Mouse (Mus musculus) neural tube, embryonic 15.5 days (tissue): ENCODE data around the gene Dlec1. TPM values are rescaled to one million over a fixed set of nuclear protein-coding genes. Genes with fewer than 3 reads are reported as not detected.

Experiments used
- ATAC-seq: fragments of 200-750 bp; cut with Nextera tagmentation; 2 replicates; pipeline ENCODE4 v1.8.0; 2017; ENCODE audit warnings: mild to moderate bottlenecking, moderate TSS enrichment, moderate library complexity; ENCODE audit not compliant: low FRiP score
- H3K27ac ChIP-seq: fragments of 300-500 bp; sonication (generic); replicated peaks from 2 replicates; pipeline ENCODE4 v1.5.1; 2015; ENCODE audit warnings: mild to moderate bottlenecking, inconsistent platforms
- H3K27me3 ChIP-seq: fragments of 300-500 bp; sonication (generic); replicated peaks from 2 replicates; pipeline ENCODE4 v1.6.1; 2015; ENCODE audit warnings: inconsistent platforms
- H3K36me3 ChIP-seq: fragments of 300-500 bp; sonication (generic); 2 replicates; pipeline ENCODE4 v1.6.1; 2015; ENCODE audit warnings: inconsistent platforms
- H3K4me1 ChIP-seq: fragments of 300-500 bp; sonication (generic); 2 replicates; pipeline ENCODE4 v1.6.1; 2015; ENCODE audit warnings: inconsistent platforms
- H3K4me2 ChIP-seq: fragments of 300-500 bp; sonication (generic); 2 replicates; pipeline ENCODE4 v1.6.1; 2015; ENCODE audit warnings: inconsistent platforms, mild to moderate bottlenecking, moderate library complexity
- H3K4me3 ChIP-seq: fragments of 300-500 bp; sonication (generic); replicated peaks from 2 replicates; pipeline ENCODE4 v1.5.1; 2015; ENCODE audit warnings: mild to moderate bottlenecking, inconsistent platforms
- H3K9ac ChIP-seq: fragments of 300-500 bp; sonication (generic); replicated peaks from 2 replicates; pipeline ENCODE4 v1.6.1; 2015; ENCODE audit warnings: mild to moderate bottlenecking, inconsistent platforms
- H3K9me3 ChIP-seq: fragments of 300-500 bp; sonication (generic); replicated peaks from 2 replicates; pipeline ENCODE4 v1.6.1; 2016; ENCODE audit warnings: inconsistent platforms
- WGBS: fragments of 180-500 bp; shearing (Covaris S2); methylation state at CpG from one replicate; pipeline ENCODE4 v1.1.7; 2015; ENCODE audit warnings: mixed read lengths; 5-methylcytosine and 5-hydroxymethylcytosine counted together
- polyA plus RNA-seq: library from polyadenylated mRNA; unstranded; fragments of >200 nt; fragmentation: Nextera tagmentation; extraction: Ambion mirVana; gene quantifications from 2 replicates; pipeline ENCODE4 v1.2.1, GENCODE M21; 2015

Gene Dlec1
- polyA plus RNA-seq: 1.4 and 1.6 TPM in 2 replicates

DNA sequence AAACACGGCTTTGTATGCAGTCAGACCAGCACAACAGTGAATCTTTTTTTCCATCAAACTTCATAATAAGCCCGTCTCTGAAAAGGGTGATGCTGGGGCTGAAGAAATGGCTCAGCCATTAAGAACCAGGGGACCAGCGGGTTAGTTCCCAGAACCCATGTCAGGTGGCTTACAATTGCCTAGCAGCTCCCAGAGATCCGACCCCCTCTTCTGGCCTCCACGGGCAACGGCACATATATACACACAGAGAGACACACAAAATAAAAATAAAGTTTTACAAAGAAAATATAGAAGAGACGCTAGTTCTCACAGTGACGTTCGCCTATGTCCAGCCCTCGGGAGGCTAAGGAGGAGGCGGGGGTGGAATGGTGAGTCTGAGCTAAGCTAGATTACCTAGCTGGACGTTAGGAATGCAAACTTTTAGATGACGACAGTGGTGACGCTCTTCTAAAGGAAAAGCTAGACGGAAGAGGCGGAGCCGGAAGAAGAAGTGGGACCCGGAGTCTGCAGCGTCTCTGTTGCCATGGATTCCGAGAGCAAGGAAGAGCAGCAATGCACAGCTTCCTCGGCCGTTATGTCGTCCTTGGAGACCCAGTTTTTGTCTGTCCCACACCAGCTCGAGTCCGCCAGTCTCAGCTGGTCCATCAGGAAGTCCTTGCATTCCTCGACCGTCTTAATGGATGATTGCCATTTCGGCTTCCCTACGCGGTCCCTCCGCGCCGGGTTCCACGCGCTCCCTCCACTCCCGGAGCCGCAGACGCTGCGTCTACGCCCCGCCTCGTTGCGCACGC lies at the start of gene Dlec1:
Gene Dlec1, plus strand, starts transcription at position 487 of the 791 bp plus-strand sequence.
- 3% methylated on average over 44 of the region's 44 CpGs for WGBS
- peak within 1 kb of the TSS; percentile 69 for H3K4me3 ChIP-seq
- H3K9ac ChIP-seq: peak within 1 kb of the TSS; percentile 55
- H3K36me3 ChIP-seq: no peaks in the 10 kb centered on the region
- H3K4me2 ChIP-seq: peak within 1 kb of the TSS; percentile 87
- H3K4me1 ChIP-seq: peaks cover 14% of the 10 kb centered on the region
- no peak within 1 kb of the TSS; the same call in 1 of the 2 replicates for H3K27ac ChIP-seq
- no peaks in the 10 kb centered on the region for H3K9me3 ChIP-seq
- ATAC-seq: peak; percentile 89
- 0 out of 2 replicates have a peak, but pooled peaks cover 6% of the 10 kb centered on the region for H3K27me3 ChIP-seq

DNA sequence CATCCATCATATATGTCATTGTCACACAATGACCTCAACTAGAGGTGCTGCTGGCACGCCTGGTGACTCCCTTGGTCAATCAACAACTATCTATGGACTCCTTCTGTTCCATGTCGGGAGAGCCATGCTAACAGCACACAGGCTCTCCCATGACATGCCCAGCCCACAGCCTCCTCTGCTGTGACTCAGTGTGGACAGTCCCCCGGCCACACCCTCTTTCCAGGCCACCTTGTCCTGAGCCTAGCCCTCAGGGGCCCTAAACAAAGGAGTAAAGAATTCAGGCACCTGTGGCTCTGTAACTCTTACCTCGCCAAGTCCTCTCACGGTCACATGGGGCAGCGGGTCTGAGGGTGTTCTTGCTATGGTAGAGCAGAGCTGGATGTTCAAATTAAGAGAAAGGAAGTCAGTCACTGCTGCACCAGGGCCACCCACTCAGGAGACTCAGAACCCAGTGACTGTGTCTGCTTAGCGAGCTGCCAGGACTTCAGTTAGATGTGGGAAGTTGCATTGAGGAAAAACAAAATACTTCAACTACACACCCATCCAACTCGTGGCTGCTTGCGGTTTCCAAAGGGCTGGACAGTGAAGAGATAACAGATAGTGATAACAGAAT lies 48.2 kb upstream of the Dlec1 start:
- Histone ChIP-seq H3K9me3 (no peaks in the 10 kb centered on the region), H3K4me1 (peaks cover 12% of the 10 kb centered on the region), H3K4me2 (no peak overlapping the region), H3K4me3 (no peak overlapping the region), H3K27me3 (peaks cover 17% of the 10 kb centered on the region; the same call in 1 of the 2 replicates), H3K27ac (no peak overlapping the region), H3K36me3 (no peaks in the 10 kb centered on the region), H3K9ac (no peak overlapping the region)
- ATAC-seq: no peak
- 89% methylated on average over 9 of the region's 9 CpGs for WGBS

DNA sequence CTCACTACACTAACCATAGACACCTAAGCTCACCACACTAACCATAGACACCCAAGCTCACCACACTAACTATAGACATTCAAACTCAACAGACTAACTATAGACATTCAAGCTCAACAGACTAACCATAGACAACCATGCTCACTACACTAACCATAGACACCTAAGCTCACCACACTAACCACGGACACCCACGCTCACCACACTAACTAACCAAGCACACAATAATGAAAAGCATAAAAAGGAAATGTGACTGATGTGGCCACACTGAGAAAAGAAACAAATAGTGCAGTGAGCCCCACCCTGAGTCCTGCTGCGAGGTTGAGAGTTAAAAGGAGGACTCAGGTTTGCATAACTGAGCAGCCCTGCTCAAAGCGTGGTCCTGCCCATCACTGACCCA lies 46.9 kb upstream of the Dlec1 start:
- H3K27ac ChIP-seq: no peak overlapping the region
- no peaks in the 10 kb centered on the region for H3K9me3 ChIP-seq
- 85% methylated on average over 4 of the region's 4 CpGs for WGBS

DNA sequence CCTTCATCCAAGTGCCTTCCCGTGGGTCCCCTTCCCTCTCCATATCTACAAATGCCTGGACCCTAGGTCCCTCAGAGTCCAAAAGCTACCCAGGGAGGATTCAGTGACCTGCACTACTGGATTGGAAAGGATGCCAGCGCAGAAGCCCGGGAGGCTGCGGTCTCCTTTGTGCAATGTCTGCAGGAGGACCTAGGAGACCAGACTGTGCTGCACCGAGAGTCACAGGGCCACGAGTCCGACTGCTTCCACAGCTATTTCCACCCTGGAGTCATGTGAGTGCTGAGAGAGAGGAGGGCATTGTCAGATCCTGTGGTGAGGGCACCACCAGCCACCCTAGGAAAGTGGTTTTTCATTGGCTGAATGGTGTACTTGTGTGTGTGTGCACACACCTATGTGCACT lies 44.0 kb upstream of the Dlec1 start:
- peaks cover under 1% of the 10 kb centered on the region for H3K4me1 ChIP-seq

More for the DNA sequence above, 46.9 kb upstream of the Dlec1 start:
- H3K36me3 ChIP-seq: no peaks in the 10 kb centered on the region
- H3K4me3 ChIP-seq: no peak overlapping the region
- H3K9ac ChIP-seq: no peak overlapping the region
- H3K4me2 ChIP-seq: no peak overlapping the region
- peaks cover 12% of the 10 kb centered on the region for H3K4me1 ChIP-seq
- H3K27me3 ChIP-seq: peaks cover 17% of the 10 kb centered on the region; the same call in 1 of the 2 replicates
- no peak for ATAC-seq

DNA sequence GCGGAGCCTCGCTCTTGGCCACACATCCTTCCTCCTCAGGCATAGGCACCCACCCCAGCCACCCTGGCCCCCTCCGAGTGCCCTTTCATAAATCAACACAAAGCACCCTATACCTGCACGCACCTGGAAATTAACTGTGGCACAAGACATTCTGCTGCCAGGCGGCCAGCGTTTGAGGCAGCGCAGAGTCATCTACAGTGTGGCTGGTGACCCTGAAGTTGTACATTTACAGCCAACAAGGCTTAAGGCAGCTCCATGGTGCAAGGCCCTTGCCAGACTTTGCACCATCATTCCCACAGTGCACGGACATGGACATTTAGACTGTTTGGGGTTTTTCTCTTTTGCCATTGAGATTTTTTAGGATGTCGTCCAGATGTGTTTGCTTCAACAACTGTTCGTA lies 41.6 kb upstream of the Dlec1 start:
- 90% methylated on average over 10 of the region's 10 CpGs for WGBS
- no peak for ATAC-seq
- H3K27ac ChIP-seq: no peak overlapping the region

More for the DNA sequence above, 44.0 kb upstream of the Dlec1 start:
- Histone ChIP-seq H3K4me3 (no peak overlapping the region), H3K9ac (no peak overlapping the region), H3K9me3 (no peaks in the 10 kb centered on the region), H3K27me3 (peaks cover 8% of the 10 kb centered on the region; the same call in 1 of the 2 replicates), H3K36me3 (no peaks in the 10 kb centered on the region), H3K27ac (no peak overlapping the region), H3K4me2 (no peak overlapping the region)
- WGBS: 80% methylated on average over 7 of the region's 7 CpGs
- ATAC-seq: no peak

DNA sequence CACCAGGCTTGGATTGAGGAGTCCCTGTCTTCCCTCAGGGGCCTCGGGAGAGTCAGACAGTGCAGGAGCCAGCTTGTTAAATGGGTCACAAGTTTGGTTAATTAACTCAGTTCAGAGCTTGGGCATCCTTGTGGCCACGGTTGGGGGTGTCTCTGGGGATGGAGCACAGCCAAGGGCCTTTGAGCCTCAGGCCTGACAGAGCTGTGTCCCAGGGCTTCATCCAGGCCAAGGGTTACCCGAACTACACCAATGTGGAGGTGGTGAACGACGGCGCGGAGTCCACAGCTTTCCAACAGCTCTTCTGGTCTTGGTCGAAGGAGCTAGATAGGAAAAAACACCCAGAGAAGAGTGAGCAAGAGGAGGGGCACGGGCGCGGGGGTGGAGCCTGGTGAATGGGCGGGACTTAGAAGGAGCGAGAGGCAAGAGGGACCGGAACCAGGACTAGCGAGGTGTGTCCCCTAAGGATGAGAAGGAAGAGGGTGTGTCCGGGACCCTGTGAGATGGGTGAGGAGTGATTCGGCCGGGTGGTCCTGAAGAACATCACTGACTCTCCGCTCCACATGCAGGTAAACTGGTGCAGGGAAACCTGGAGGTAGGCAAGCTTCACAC lies 39.1 kb upstream of the Dlec1 start:
- WGBS: 34% methylated on average over 19 of the region's 19 CpGs
- no peak for ATAC-seq
- H3K27me3 ChIP-seq: 0 out of 2 replicates have a peak, but pooled peaks cover 4% of the 10 kb centered on the region
- no peak overlapping the region for H3K4me2 ChIP-seq
- H3K9ac ChIP-seq: no peak overlapping the region
- H3K36me3 ChIP-seq: no peaks in the 10 kb centered on the region
- no peaks in the 10 kb centered on the region for H3K9me3 ChIP-seq
- no peak overlapping the region for H3K4me3 ChIP-seq
- no peak overlapping the region for H3K27ac ChIP-seq
- H3K4me1 ChIP-seq: peaks cover 2% of the 10 kb centered on the region; the same call in 1 of the 2 replicates

More for the DNA sequence above, 41.6 kb upstream of the Dlec1 start:
- H3K9me3 ChIP-seq: no peaks in the 10 kb centered on the region
- H3K4me1 ChIP-seq: no peaks in the 10 kb centered on the region
- no peaks in the 10 kb centered on the region for H3K27me3 ChIP-seq
- no peak overlapping the region for H3K4me2 ChIP-seq
- no peak overlapping the region for H3K4me3 ChIP-seq
- H3K9ac ChIP-seq: no peak overlapping the region
- H3K36me3 ChIP-seq: no peaks in the 10 kb centered on the region

DNA sequence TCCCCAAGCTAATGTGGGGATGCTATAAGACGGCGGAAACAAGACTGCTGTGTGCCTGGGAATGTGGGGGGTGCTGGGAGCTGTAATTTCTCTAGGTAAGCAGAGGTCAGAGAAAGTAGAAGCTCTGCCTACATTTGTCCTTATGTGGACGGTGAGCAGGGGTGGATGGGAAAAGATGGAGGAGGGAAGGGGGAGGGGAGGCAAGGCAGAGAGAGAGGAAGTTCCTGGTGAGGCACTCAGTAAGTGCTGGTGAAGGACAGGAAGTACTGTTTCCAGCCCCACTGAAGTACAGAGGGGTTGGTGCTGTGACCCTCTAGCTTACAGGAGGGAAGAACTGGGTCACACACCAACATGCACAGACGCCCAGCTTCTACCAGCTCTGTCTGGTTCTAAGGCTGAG lies 38.0 kb upstream of the Dlec1 start:
- peaks cover 2% of the 10 kb centered on the region; the same call in 1 of the 2 replicates for H3K4me1 ChIP-seq
- H3K4me2 ChIP-seq: no peak overlapping the region
- H3K27ac ChIP-seq: no peak overlapping the region
- no peak overlapping the region for H3K4me3 ChIP-seq
- no peak for ATAC-seq
- no peak overlapping the region for H3K9ac ChIP-seq
- H3K27me3 ChIP-seq: 0 out of 2 replicates have a peak, but pooled peaks cover 4% of the 10 kb centered on the region
- H3K9me3 ChIP-seq: no peaks in the 10 kb centered on the region
- 76% methylated on average over 4 of the region's 4 CpGs for WGBS
- no peaks in the 10 kb centered on the region for H3K36me3 ChIP-seq

DNA sequence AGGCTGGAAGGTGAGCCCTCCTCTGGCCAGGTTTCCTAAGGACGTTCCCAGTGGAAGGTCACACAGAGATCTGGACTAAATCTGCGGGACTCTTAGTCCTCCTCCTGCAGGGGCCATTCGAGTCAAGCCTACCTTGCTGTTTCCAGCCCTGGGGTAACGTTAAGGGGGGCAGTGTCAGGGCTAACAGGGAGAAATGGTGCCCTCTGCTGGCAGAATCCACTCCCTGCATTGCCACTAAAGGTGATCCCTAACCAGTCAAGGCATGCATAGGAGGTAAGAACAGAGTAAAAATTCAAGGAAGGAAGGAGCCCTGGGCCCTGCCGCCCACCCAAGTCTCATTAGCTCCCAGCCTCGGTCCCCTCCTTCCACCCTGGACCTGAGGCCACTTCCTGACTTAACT lies 34.7 kb upstream of the Dlec1 start:
- 8% methylated on average over 6 of the region's 6 CpGs for WGBS

DNA sequence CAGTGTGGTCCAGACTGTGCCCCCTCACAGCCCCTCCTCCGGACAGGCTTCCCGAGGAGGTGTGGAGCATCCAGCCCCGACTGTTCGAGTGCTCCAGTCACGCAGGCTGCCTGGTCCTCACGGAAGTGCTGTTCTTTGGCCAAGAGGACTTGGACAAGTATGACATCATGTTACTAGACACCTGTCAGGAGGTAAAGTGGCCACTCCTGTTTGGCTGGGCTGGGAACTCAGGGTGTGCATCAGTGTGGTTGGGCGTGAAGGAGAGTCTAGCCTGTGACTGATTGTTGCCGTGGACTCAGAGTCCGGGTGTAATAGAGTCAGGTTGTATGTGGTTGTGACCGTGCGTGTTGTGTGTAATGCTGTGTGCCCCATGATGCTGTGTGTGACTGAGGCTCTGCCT lies 34.0 kb upstream of the Dlec1 start:
- no peak overlapping the region for H3K9ac ChIP-seq
- 0 out of 2 replicates have a peak, but pooled peaks cover 5% of the 10 kb centered on the region for H3K36me3 ChIP-seq
- H3K4me2 ChIP-seq: no peak overlapping the region
- WGBS: 92% methylated on average over 11 of the region's 11 CpGs
- H3K4me3 ChIP-seq: no peak overlapping the region
- no peak for ATAC-seq
- no peaks in the 10 kb centered on the region for H3K9me3 ChIP-seq
- 0 out of 2 replicates have a peak, but pooled peaks cover 4% of the 10 kb centered on the region for H3K27me3 ChIP-seq
- H3K4me1 ChIP-seq: peaks cover 2% of the 10 kb centered on the region; the same call in 1 of the 2 replicates
- no peak overlapping the region for H3K27ac ChIP-seq

More for the DNA sequence above, 34.7 kb upstream of the Dlec1 start:
- Histone ChIP-seq H3K36me3 (0 out of 2 replicates have a peak, but pooled peaks cover 3% of the 10 kb centered on the region), H3K27me3 (0 out of 2 replicates have a peak, but pooled peaks cover 4% of the 10 kb centered on the region), H3K9me3 (no peaks in the 10 kb centered on the region), H3K9ac (no peak overlapping the region), H3K27ac (no peak overlapping the region), H3K4me3 (no peak overlapping the region), H3K4me1 (peaks cover 2% of the 10 kb centered on the region; the same call in 1 of the 2 replicates), H3K4me2 (no peak overlapping the region)
- ATAC-seq: peak; percentile 33

DNA sequence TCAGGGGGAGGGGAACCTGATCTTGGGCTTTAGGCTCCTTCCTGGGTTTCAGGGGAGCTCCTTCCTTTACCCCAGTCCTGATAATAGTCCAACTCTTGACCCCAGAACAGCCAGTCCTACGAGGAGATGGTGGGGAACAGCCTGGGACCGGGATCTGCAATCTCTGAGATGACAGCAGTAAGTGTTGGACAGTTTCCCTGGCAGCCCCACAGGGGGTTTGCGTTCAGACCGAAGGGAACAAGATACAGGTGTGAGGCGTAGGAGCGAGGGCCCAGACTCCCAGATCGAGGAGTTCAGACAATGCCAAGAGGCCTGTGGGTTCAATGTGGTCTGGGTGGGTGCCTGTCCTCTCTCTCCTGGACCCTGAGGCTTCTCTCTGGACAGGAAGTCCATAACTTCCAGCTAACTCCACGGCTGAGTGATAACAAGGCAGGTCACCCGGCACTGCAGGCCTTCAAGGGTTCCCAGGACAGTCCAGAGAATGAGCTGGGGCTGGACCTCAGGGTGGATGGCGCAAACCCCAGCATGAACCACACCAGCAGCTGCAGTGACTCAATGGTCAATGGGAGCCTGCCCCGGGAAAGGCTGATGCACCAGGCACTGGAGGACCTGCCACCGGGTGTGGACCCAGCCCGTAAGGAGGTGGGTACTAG lies 32.0 kb upstream of the Dlec1 start:
- no peak for ATAC-seq
- 0 out of 2 replicates have a peak, but pooled peaks cover 4% of the 10 kb centered on the region for H3K27me3 ChIP-seq
- no peak overlapping the region for H3K4me2 ChIP-seq
- no peak overlapping the region for H3K9ac ChIP-seq
- no peak overlapping the region for H3K4me3 ChIP-seq
- peaks cover 20% of the 10 kb centered on the region; the same call in 1 of the 2 replicates for H3K36me3 ChIP-seq
- peaks cover 2% of the 10 kb centered on the region; the same call in 1 of the 2 replicates for H3K4me1 ChIP-seq
- no peak overlapping the region for H3K27ac ChIP-seq
- WGBS: 84% methylated on average over 13 of the region's 13 CpGs
- H3K9me3 ChIP-seq: no peaks in the 10 kb centered on the region

DNA sequence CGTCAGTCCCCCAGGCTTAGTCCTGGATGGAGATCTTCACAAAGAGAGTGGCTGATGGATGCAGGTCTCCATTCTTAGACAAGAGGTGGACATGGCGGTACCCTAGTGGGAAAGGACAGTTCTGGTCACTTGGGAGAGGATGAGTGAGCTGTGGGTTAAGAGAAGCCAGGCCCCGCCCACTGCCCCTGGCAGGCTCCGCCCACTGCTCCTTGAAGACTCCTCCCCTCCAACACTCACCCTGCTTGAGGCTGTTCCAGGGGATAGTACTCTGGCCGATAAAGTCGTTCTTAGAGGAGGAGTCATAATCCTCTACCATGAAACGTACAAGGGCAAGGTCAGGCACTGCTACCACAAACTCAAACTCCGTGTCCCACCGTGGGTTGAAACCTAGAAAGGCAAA lies 30.5 kb upstream of the Dlec1 start:
- H3K9me3 ChIP-seq: no peaks in the 10 kb centered on the region
- H3K36me3 ChIP-seq: peaks cover 24% of the 10 kb centered on the region
- 0 out of 2 replicates have a peak, but pooled peaks cover 4% of the 10 kb centered on the region for H3K27me3 ChIP-seq
- no peak overlapping the region for H3K27ac ChIP-seq
- H3K9ac ChIP-seq: no peak overlapping the region
- no peak for ATAC-seq
- no peak overlapping the region for H3K4me3 ChIP-seq
- WGBS: 86% methylated on average over 9 of the region's 9 CpGs
- no peak overlapping the region for H3K4me2 ChIP-seq
- H3K4me1 ChIP-seq: peaks cover 2% of the 10 kb centered on the region; the same call in 1 of the 2 replicates
